Mouse (Mus musculus): Measurements from ENCODE around the gene Gm20662. TPM values are rescaled to one million over a fixed set of nuclear protein-coding genes. Genes with fewer than 3 reads are reported as not detected.

Gm20662 gene
- total RNA-seq, 2 experiments from 2014 or later, result not detected

- ATAC-seq (replicated peaks; ENCODE audit: low FRiP score, low TSS enrichment, poor library complexity, severe bottlenecking), result no peak
These were observed 73.4 kb downstream of the Gm20662 start for GRCm38 (mm10) chr9:108069529-108069928.

DNA sequence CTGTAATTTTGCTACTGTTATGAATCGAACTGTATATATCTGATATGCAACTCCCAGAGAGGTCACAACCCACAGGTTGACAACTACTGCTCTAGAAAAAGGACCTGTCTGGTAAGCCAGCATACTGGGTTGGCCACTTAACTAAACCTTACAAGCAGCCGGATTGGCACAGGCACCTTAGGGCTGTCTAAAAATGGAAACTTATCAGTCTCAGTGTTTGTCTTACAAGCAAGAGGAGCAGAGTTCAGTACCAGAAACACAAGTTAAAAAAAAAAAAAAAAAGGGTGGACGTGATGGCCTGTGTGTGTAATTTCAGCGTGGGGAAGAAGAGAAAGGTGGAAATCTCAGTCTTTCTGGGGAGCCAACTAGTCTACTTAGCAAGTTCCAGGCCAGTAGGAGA is 75.7 kb downstream of the Gm20662 start:
- ATAC-seq (replicated peaks; ENCODE audit: low FRiP score, low TSS enrichment, poor library complexity, severe bottlenecking), result no peak

GRCm38 (mm10) chr9:108072481-108072924 is 76.4 kb downstream of the Gm20662 start:
- no peak for ATAC-seq (replicated peaks; ENCODE audit: low FRiP score, low TSS enrichment, poor library complexity, severe bottlenecking)

- no peak for ATAC-seq (replicated peaks; ENCODE audit: low FRiP score, low TSS enrichment, poor library complexity, severe bottlenecking)
These were observed 77.2 kb downstream of the Gm20662 start for GRCm38 (mm10) chr9:108073141-108073930.

GRCm38 (mm10) chr9:108080168-108080567 is 84.0 kb downstream of the Gm20662 start, which contains the start of gene Mst1:
Gene Mst1, plus strand, starts transcription at chr9:108080436.
- ATAC-seq (replicated peaks; ENCODE audit: low FRiP score, low TSS enrichment, poor library complexity, severe bottlenecking), result peak; percentile 30

DNA sequence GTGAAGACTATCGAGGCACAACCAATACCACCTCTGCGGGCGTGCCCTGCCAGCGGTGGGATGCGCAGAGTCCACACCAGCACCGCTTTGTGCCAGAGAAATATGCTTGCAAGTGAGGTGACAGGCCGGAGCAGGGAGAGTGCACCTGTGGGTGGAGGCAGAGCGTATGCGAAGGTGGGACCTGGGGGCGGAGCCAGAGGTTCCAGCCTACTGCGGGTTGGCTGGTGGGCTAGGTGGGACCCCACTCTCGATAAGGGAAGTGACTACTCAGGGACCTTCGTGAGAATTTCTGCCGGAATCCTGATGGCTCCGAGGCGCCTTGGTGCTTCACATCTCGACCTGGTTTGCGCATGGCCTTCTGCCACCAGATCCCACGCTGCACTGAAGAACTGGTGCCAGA is 86.4 kb downstream of the Gm20662 start:
- ATAC-seq (replicated peaks; ENCODE audit: low FRiP score, low TSS enrichment, poor library complexity, severe bottlenecking), result no peak

DNA sequence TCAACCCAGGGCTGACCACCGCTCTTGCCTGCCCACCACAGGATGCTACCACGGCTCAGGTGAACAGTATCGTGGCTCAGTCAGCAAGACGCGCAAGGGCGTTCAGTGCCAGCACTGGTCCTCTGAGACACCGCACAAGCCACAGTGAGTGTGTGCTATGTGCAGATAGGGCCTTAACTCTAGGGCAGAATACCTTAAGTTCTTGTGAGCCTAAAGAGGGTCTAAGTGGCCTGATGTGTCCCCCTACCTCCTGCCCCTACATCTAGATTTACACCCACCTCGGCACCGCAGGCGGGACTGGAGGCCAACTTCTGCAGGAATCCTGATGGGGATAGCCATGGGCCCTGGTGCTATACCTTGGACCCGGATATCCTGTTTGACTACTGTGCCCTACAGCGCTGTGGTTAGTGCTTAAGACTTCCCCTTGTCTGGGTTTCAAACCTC is 86.9 kb downstream of the Gm20662 start, which contains the start of gene Rnf123:
Rnf123 (minus strand) TSS at position 359 of the 444 bp plus-strand sequence.
- peak; percentile 53 for ATAC-seq (replicated peaks; ENCODE audit: low FRiP score, low TSS enrichment, poor library complexity, severe bottlenecking)

GRCm38 (mm10) chr9:108083561-108083960 is 87.4 kb downstream of the Gm20662 start:
- peak; percentile 7 for ATAC-seq (replicated peaks; ENCODE audit: low FRiP score, low TSS enrichment, poor library complexity, severe bottlenecking)

- ATAC-seq (replicated peaks; ENCODE audit: low FRiP score, low TSS enrichment, poor library complexity, severe bottlenecking), result no peak
These were observed 89.1 kb downstream of the Gm20662 start for GRCm38 (mm10) chr9:108085261-108085660.

GRCm38 (mm10) chr9:108090611-108091120 is 94.5 kb downstream of the Gm20662 start:
- ATAC-seq (replicated peaks; ENCODE audit: low FRiP score, low TSS enrichment, poor library complexity, severe bottlenecking), result no peak

- ATAC-seq (replicated peaks; ENCODE audit: low FRiP score, low TSS enrichment, poor library complexity, severe bottlenecking), result no peak
These were observed 97.4 kb downstream of the Gm20662 start for GRCm38 (mm10) chr9:108093586-108093985.

DNA sequence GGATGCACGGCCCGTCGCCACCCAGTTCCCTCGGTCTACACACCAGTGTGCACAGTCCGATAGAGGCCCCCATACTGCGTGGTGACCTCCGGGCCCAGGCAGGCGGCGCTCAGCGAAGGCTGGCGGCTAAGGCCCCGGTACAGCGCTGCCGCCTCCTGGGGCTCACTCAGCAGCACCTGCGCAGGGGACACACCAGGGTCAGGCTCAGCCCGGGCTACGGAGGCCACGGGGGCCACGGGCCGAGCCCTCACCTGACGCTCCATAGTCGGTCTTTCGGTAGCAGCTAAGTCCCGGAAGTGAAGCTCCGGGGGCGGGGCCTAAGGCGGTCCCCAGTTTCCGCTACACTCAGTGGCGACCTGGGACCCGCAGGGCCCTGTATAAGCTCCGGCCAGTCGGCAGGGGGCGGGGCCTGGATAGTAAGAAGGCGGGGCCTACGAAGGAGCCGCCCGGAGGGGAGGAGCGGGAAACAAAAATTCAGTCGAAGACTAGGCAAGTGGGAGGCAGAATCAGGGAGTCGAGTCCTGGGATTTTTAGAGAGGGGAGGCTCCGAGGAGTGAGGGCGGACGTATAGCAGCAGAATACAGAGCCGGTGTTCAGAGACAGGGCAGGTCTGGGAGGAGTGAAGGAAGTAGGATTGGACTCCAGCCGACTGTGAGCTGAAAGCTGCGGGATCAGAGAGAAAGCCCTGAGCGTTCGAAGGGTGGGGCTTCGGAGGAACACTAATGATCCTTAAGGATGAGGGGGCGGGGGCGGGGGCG is 98.2 kb downstream of the Gm20662 start, which contains the start of gene Apeh:
Apeh (minus strand) TSS at position 423 of the 758 bp plus-strand sequence.
- ATAC-seq (replicated peaks; ENCODE audit: low FRiP score, low TSS enrichment, poor library complexity, severe bottlenecking), result peak; percentile 72

Other genes with a start within 250 kb of the Gm20662 start
- 172 and 186 TPM in 2 replicates for gene Rbm5, start 225.4 kb upstream of the Gm20662 start, total RNA-seq (2014; fragmentation: Nextera tagmentation)
- gene Rbm5, start 225.4 kb upstream of the Gm20662 start, total RNA-seq (2017), result 236 and 244 TPM in 2 replicates
- 123 and 150 TPM in 2 replicates for gene Rbm6, start 123.1 kb upstream of the Gm20662 start, total RNA-seq (2014; fragmentation: Nextera tagmentation)
- gene Rbm6, start 123.1 kb upstream of the Gm20662 start, total RNA-seq (2017), result 164 and 174 TPM in 2 replicates
- 3.7 and 7.2 TPM in 2 replicates for gene Mon1a, start 108.2 kb upstream of the Gm20662 start, total RNA-seq (2014; fragmentation: Nextera tagmentation)
- 6.1 and 12.6 TPM in 2 replicates for gene Mon1a, start 108.2 kb upstream of the Gm20662 start, total RNA-seq (2017)
- not detected in 2 replicates for gene Mst1r, start 89.5 kb upstream of the Gm20662 start, total RNA-seq (2014; fragmentation: Nextera tagmentation)
- not detected in 2 replicates for gene Mst1r, start 89.5 kb upstream of the Gm20662 start, total RNA-seq (2017)
- gene Actl11, start 67.9 kb upstream of the Gm20662 start, total RNA-seq (2014; fragmentation: Nextera tagmentation), result not detected in 2 replicates
- not detected in 2 replicates for gene Actl11, start 67.9 kb upstream of the Gm20662 start, total RNA-seq (2017)
- gene Camkv, start 60.7 kb upstream of the Gm20662 start, total RNA-seq (2014; fragmentation: Nextera tagmentation), result 0.22 TPM in 1 of 2 replicates, not detected in the other
- gene Camkv, start 60.7 kb upstream of the Gm20662 start, total RNA-seq (2017), result not detected in 2 replicates
- gene Traip, start 46.2 kb upstream of the Gm20662 start, total RNA-seq (2014; fragmentation: Nextera tagmentation), result 22.4 and 31.0 TPM in 2 replicates
- 17.2 and 18.4 TPM in 2 replicates for gene Traip, start 46.2 kb upstream of the Gm20662 start, total RNA-seq (2017)
- gene Uba7, start 20.8 kb upstream of the Gm20662 start, total RNA-seq (2014; fragmentation: Nextera tagmentation), result 111 and 114 TPM in 2 replicates
- gene Uba7, start 20.8 kb upstream of the Gm20662 start, total RNA-seq (2017), result 17.7 and 30.3 TPM in 2 replicates
- gene Gm20661, start 13.3 kb upstream of the Gm20662 start, total RNA-seq (2014; fragmentation: Nextera tagmentation), result not detected in 2 replicates
- gene Gm20661, start 13.3 kb upstream of the Gm20662 start, total RNA-seq (2017), result 0.42 TPM in 1 of 2 replicates, not detected in the other
- 23.1 and 29.7 TPM in 2 replicates for gene Inka1, start 10.5 kb upstream of the Gm20662 start, total RNA-seq (2014; fragmentation: Nextera tagmentation)
- gene Inka1, start 10.5 kb upstream of the Gm20662 start, total RNA-seq (2017), result 28.6 and 47.3 TPM in 2 replicates
- gene Cdhr4, start 3.9 kb upstream of the Gm20662 start, total RNA-seq (2014; fragmentation: Nextera tagmentation), result 0.37 TPM in 1 of 2 replicates, not detected in the other
- 0.88 TPM in 1 of 2 replicates, not detected in the other for gene Cdhr4, start 3.9 kb upstream of the Gm20662 start, total RNA-seq (2017)
- gene Ip6k1, start 6.2 kb downstream of the Gm20662 start, total RNA-seq (2014; fragmentation: Nextera tagmentation), result 30.6 and 36.6 TPM in 2 replicates
- gene Ip6k1, start 6.2 kb downstream of the Gm20662 start, total RNA-seq (2017), result 31.9 and 36.9 TPM in 2 replicates
- 7.8 and 15.0 TPM in 2 replicates for gene Gmppb, start 52.9 kb downstream of the Gm20662 start, total RNA-seq (2014; fragmentation: Nextera tagmentation)
- 10.7 and 19.2 TPM in 2 replicates for gene Gmppb, start 52.9 kb downstream of the Gm20662 start, total RNA-seq (2017)
- 0.92 TPM in 1 of 2 replicates, not detected in the other for gene Amigo3, start 56.8 kb downstream of the Gm20662 start, total RNA-seq (2014; fragmentation: Nextera tagmentation)
- gene Amigo3, start 56.8 kb downstream of the Gm20662 start, total RNA-seq (2017), result 1.1 and 3.1 TPM in 2 replicates
- gene Mst1, start 84.1 kb downstream of the Gm20662 start, total RNA-seq (2014; fragmentation: Nextera tagmentation), result not detected in 2 replicates
- gene Mst1, start 84.1 kb downstream of the Gm20662 start, total RNA-seq (2017), result 0.30 TPM in 1 of 2 replicates, not detected in the other
- gene Rnf123, start 87.0 kb downstream of the Gm20662 start, total RNA-seq (2014; fragmentation: Nextera tagmentation), result 140 and 141 TPM in 2 replicates
- gene Rnf123, start 87.0 kb downstream of the Gm20662 start, total RNA-seq (2017), result 41.2 and 65.5 TPM in 2 replicates
- 162 and 202 TPM in 2 replicates for gene Apeh, start 98.3 kb downstream of the Gm20662 start, total RNA-seq (2014; fragmentation: Nextera tagmentation)
- 119 and 214 TPM in 2 replicates for gene Apeh, start 98.3 kb downstream of the Gm20662 start, total RNA-seq (2017)
- 5.5 and 7.4 TPM in 2 replicates for gene Bsn, start 194.0 kb downstream of the Gm20662 start, total RNA-seq (2014; fragmentation: Nextera tagmentation)
- gene Bsn, start 194.0 kb downstream of the Gm20662 start, total RNA-seq (2017), result 2.3 and 2.9 TPM in 2 replicates

All from megakaryocyte-erythroid progenitor cell, adult 5-6 weeks (primary cell).